Mouse (Mus musculus) C2C12 (cell line): ENCODE measurements around the gene Ppp2r3c. TPM values are rescaled to one million over a fixed set of nuclear protein-coding genes. Genes with fewer than 3 reads are reported as not detected.
A peak's percentile ranks its signal among the peaks of the same experiment; 100 is the strongest.

Experiments
- H3K27me3 ChIP-seq: one replicate; pipeline ENCODE4 v1.6.1; 2011; ENCODE audit not compliant: control insufficient read depth, insufficient read depth, insufficient read length
- H3K36me3 ChIP-seq: one replicate; pipeline ENCODE4 v1.6.1; 2011; ENCODE audit not compliant: control insufficient read depth, insufficient read depth
- H3K4me3 ChIP-seq: one replicate; pipeline ENCODE4 v1.5.1; 2011; ENCODE audit warnings: mild to moderate bottlenecking, control low read depth; ENCODE audit not compliant: poor library complexity, insufficient read depth, severe bottlenecking
- H3K79me2 ChIP-seq: one replicate; pipeline ENCODE4 v1.6.1; 2011; ENCODE audit not compliant: control insufficient read depth, insufficient read depth
- H3K79me3 ChIP-seq: one replicate; pipeline ENCODE4 v1.6.1; 2011; ENCODE audit warnings: low read depth, control low read depth
- H3ac ChIP-seq: one replicate; pipeline ENCODE3; 2011; ENCODE audit warnings: low read depth; ENCODE audit not compliant: control insufficient read depth, insufficient read length
- CEBPB ChIP-seq: IDR thresholded peaks from one replicate; pipeline ENCODE4 v1.6.1; 2011; ENCODE audit warnings: low read depth, mild to moderate bottlenecking, control low read depth, moderate library complexity
- CTCF ChIP-seq: IDR thresholded peaks from one replicate; pipeline ENCODE4 v1.5.1; 2011; ENCODE audit not compliant: control insufficient read depth, insufficient read depth, insufficient read length
- FOSL1 ChIP-seq: IDR thresholded peaks from one replicate; pipeline ENCODE4 v1.8.0; 2011; ENCODE audit warnings: mild to moderate bottlenecking, low read length; ENCODE audit not compliant: poor library complexity, insufficient read depth, severe bottlenecking
- MAX ChIP-seq: IDR thresholded peaks from one replicate; pipeline ENCODE4 v1.6.1; 2011; ENCODE audit warnings: mild to moderate bottlenecking, control low read depth
- MYOD1 ChIP-seq: IDR thresholded peaks from one replicate; pipeline ENCODE4 v1.6.1; 2011; ENCODE audit warnings: low read depth; ENCODE audit not compliant: control insufficient read depth, insufficient read length
- MYOG ChIP-seq: IDR thresholded peaks from one replicate; pipeline ENCODE4 v1.6.1; 2011; ENCODE audit not compliant: control insufficient read depth, insufficient read length; ENCODE audit errors: extremely low read depth
- USF1 ChIP-seq: IDR thresholded peaks from one replicate; pipeline ENCODE4 v1.6.1; 2011; ENCODE audit warnings: low read depth, mild to moderate bottlenecking, control low read depth, moderate library complexity
- polyA plus RNA-seq: library from polyadenylated mRNA; unstranded; fragments of >200 nt; fragmentation: generic; extraction: Trizol; gene quantifications from one replicate; pipeline ENCODE4 v1.2.1, GENCODE M21; 2012; ENCODE audit warnings: missing spikeins

Ppp2r3c gene
- polyA plus RNA-seq, 1 experiment, result 3.8 TPM

DNA sequence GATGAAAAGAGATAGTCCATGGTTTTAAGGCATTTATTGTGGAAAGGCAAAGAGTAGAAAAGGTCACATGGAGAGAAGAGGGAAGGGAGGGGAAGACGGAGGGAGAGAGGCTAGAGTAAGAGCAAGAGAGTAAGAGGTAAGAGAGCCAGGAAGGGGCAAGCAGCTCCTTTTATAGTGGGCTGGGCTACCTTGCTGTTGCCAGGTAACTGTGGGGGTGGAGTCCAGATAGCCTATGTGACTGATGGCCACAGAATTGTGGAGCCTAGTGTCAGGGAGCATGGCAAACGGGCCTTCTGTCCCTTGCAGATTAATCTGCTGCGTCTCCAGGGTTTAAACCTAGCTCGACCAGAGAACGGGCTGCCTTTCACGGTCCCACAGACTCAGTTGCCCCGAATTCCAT is 9.0 kb upstream of the Ppp2r3c start:
- no peak for TF ChIP-seq MAX
- TF ChIP-seq USF1, result no peak
- Histone ChIP-seq H3K79me2 (no peaks in the 10 kb centered on the region), H3K27me3 (no peaks in the 10 kb centered on the region), H3ac (no peak overlapping the region), H3K4me3 (no peak overlapping the region), H3K36me3 (peaks cover 13% of the 10 kb centered on the region), H3K79me3 (no peaks in the 10 kb centered on the region)

DNA sequence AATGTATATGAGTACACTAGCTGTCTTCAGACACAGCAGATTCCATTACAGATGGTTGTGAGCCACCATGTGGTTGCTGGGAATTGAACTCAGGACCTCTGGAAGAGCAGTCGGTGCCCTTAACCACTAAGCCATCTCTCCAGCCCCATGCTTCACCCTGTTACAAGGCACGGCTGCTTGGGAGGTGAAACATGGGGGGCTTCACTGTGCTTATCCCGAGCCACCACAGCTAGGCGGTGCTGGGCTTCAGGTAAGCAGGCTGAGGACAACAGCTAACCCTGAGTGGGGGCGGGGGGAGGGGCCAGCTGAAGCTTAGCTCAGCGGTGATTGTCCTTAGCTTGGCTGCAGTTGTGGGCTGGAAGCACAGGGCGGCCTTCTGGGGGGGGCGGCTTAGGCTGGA is 6.7 kb upstream of the Ppp2r3c start:
- Histone ChIP-seq H3ac (no peak overlapping the region), H3K36me3 (peaks cover 20% of the 10 kb centered on the region), H3K4me3 (no peak overlapping the region), H3K79me3 (peaks cover 4% of the 10 kb centered on the region), H3K79me2 (no peaks in the 10 kb centered on the region), H3K27me3 (no peaks in the 10 kb centered on the region)
- no peak for TF ChIP-seq CEBPB
- no peak for TF ChIP-seq FOSL1
- no peak for TF ChIP-seq MAX
- TF ChIP-seq MYOD1, result no peak
- TF ChIP-seq USF1, result no peak
- no peak for TF ChIP-seq MYOG
- TF ChIP-seq CTCF, result no peak

- no peak overlapping the region for H3K4me3 ChIP-seq
- H3K27me3 ChIP-seq, result no peaks in the 10 kb centered on the region
- no peak overlapping the region for H3ac ChIP-seq
- TF ChIP-seq MAX, result no peak
- peaks cover 4% of the 10 kb centered on the region for H3K79me3 ChIP-seq
- H3K36me3 ChIP-seq, result peaks cover 20% of the 10 kb centered on the region
- H3K79me2 ChIP-seq, result peaks cover 3% of the 10 kb centered on the region
These were observed 5.9 kb upstream of the Ppp2r3c start for GRCm38 (mm10) chr12:55308731-55309130.

- no peak for TF ChIP-seq USF1
- TF ChIP-seq MAX, result no peak
- TF ChIP-seq CEBPB, result no peak
- TF ChIP-seq MYOG, result no peak
- no peak for TF ChIP-seq CTCF
- no peak for TF ChIP-seq MYOD1
- TF ChIP-seq FOSL1, result no peak
- Histone ChIP-seq H3K79me2 (peaks cover 10% of the 10 kb centered on the region), H3K36me3 (peaks cover 20% of the 10 kb centered on the region), H3ac (no peak overlapping the region), H3K27me3 (no peaks in the 10 kb centered on the region), H3K4me3 (no peak overlapping the region), H3K79me3 (peaks cover 4% of the 10 kb centered on the region)
These were observed 4.8 kb upstream of the Ppp2r3c start for GRCm38 (mm10) chr12:55307566-55307965.

DNA sequence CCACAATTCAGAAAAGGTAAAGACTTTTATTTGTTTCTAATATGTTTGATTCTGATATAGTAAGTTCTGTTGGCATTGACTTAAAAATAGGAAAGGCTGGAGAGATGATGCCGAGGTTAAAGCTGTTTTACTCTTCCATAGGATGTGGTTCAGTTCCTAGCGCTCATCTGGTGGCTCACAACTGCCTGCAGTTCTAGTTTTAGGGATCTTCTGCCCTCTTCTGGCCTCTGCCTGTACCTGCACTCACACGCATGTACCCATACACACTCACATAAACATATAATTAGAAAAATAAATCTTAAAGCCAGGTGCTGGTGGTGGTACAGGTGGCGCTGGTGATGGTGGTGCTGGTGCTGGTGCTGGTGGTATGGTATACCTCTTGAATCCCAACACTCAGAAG is 3.6 kb upstream of the Ppp2r3c start:
- peaks cover 20% of the 10 kb centered on the region for H3K36me3 ChIP-seq
- H3K79me2 ChIP-seq, result peaks cover 19% of the 10 kb centered on the region
- no peak overlapping the region for H3ac ChIP-seq
- TF ChIP-seq MYOG (no peak), FOSL1 (no peak), USF1 (no peak), CTCF (no peak), CEBPB (no peak), MAX (no peak), MYOD1 (no peak)
- no peaks in the 10 kb centered on the region for H3K27me3 ChIP-seq
- H3K4me3 ChIP-seq, result no peak overlapping the region
- peaks cover 10% of the 10 kb centered on the region for H3K79me3 ChIP-seq

- peak overlapping the region; percentile 46 for H3K4me3 ChIP-seq
- peaks cover 39% of the 10 kb centered on the region for H3K79me2 ChIP-seq
- no peak for TF ChIP-seq MAX
- TF ChIP-seq MYOD1, result no peak
- TF ChIP-seq MYOG, result no peak
- TF ChIP-seq USF1, result no peak
- TF ChIP-seq FOSL1, result no peak
- no peak for TF ChIP-seq CTCF
- TF ChIP-seq CEBPB, result no peak
- H3K27me3 ChIP-seq, result no peaks in the 10 kb centered on the region
- peak overlapping the region; percentile 13 for H3ac ChIP-seq
- H3K79me3 ChIP-seq, result peaks cover 15% of the 10 kb centered on the region
- H3K36me3 ChIP-seq, result peaks cover 32% of the 10 kb centered on the region
These were observed 1.1 kb downstream of the Ppp2r3c start for GRCm38 (mm10) chr12:55301472-55302300.
